Mouse (Mus musculus): ENCODE measurements around the gene Surf1. TPM values are rescaled to one million over a fixed set of nuclear protein-coding genes. Genes with fewer than 3 reads are reported as not detected.

Surf1 gene
- polyA plus RNA-seq (2015; fragmentation: Illumina TruSeq; extraction: RNeasy Lipid Tissue Mini Kit (QIAGEN cat#74804); ENCODE audit: insufficient read depth, low replicate concordance), result 103 TPM

GRCm38 (mm10) chr2:26915927-26916728, at the start of gene Surf1, which contains the start of gene Surf2:
Surf1 (minus strand) TSS chr2:26916530.
Surf2 (plus strand) TSS chr2:26916367.

GRCm38 (mm10) chr2:26963923-26964723, 47.8 kb upstream of the Surf1 start, which contains the start of gene Rexo4:
Rexo4 (minus strand) TSS chr2:26964386.

GRCm38 (mm10) chr2:26933304-26934055, 17.1 kb upstream of the Surf1 start, which contains the start of the genes Surf4 and Stkld1:
Surf4 (minus strand) TSS chr2:26933928.
Stkld1 (plus strand) TSS chr2:26934047.

GRCm38 (mm10) chr2:26910124-26910993, 6.0 kb downstream of the Surf1 start, which contains the start of the genes Med22 and Rpl7a:
Med22 (minus strand) TSS chr2:26910677.
Rpl7a (plus strand) TSS chr2:26910764.

GRCm38 (mm10) chr2:26902467-26903220, 13.7 kb downstream of the Surf1 start, which contains the start of gene Surf6:
Surf6 (minus strand) TSS chr2:26902879.

GRCm38 (mm10) chr2:26864879-26865278, 51.5 kb downstream of the Surf1 start, which contains the start of gene Abo:
Abo (minus strand) TSS chr2:26864979.

Other genes with a start within 250 kb of the Surf1 start
- gene Lcn4, start 245.2 kb downstream of the Surf1 start, polyA plus RNA-seq (2015; fragmentation: Illumina TruSeq; extraction: RNeasy Lipid Tissue Mini Kit (QIAGEN cat#74804); ENCODE audit: insufficient read depth, low replicate concordance), result 7.0 TPM
- not detected for gene Abo, start 51.6 kb downstream of the Surf1 start, polyA plus RNA-seq (2015; fragmentation: Illumina TruSeq; extraction: RNeasy Lipid Tissue Mini Kit (QIAGEN cat#74804); ENCODE audit: insufficient read depth, low replicate concordance)
- gene Surf6, start 13.7 kb downstream of the Surf1 start, polyA plus RNA-seq (2015; fragmentation: Illumina TruSeq; extraction: RNeasy Lipid Tissue Mini Kit (QIAGEN cat#74804); ENCODE audit: insufficient read depth, low replicate concordance), result 33.4 TPM
- gene Med22, start 5.9 kb downstream of the Surf1 start, polyA plus RNA-seq (2015; fragmentation: Illumina TruSeq; extraction: RNeasy Lipid Tissue Mini Kit (QIAGEN cat#74804); ENCODE audit: insufficient read depth, low replicate concordance), result 19.2 TPM
- gene Rpl7a, start 5.8 kb downstream of the Surf1 start, polyA plus RNA-seq (2015; fragmentation: Illumina TruSeq; extraction: RNeasy Lipid Tissue Mini Kit (QIAGEN cat#74804); ENCODE audit: insufficient read depth, low replicate concordance), result 923 TPM
- gene Surf2, start 163 bp downstream of the Surf1 start, polyA plus RNA-seq (2015; fragmentation: Illumina TruSeq; extraction: RNeasy Lipid Tissue Mini Kit (QIAGEN cat#74804); ENCODE audit: insufficient read depth, low replicate concordance), result 63.0 TPM
- gene Surf4, start 17.4 kb upstream of the Surf1 start, polyA plus RNA-seq (2015; fragmentation: Illumina TruSeq; extraction: RNeasy Lipid Tissue Mini Kit (QIAGEN cat#74804); ENCODE audit: insufficient read depth, low replicate concordance), result 68.3 TPM
- gene Stkld1, start 17.5 kb upstream of the Surf1 start, polyA plus RNA-seq (2015; fragmentation: Illumina TruSeq; extraction: RNeasy Lipid Tissue Mini Kit (QIAGEN cat#74804); ENCODE audit: insufficient read depth, low replicate concordance), result 0.40 TPM
- 108 TPM for gene Rexo4, start 47.9 kb upstream of the Surf1 start, polyA plus RNA-seq (2015; fragmentation: Illumina TruSeq; extraction: RNeasy Lipid Tissue Mini Kit (QIAGEN cat#74804); ENCODE audit: insufficient read depth, low replicate concordance)
- 0.75 TPM for gene Adamts13, start 56.9 kb upstream of the Surf1 start, polyA plus RNA-seq (2015; fragmentation: Illumina TruSeq; extraction: RNeasy Lipid Tissue Mini Kit (QIAGEN cat#74804); ENCODE audit: insufficient read depth, low replicate concordance)
- 32.7 TPM for gene Cacfd1, start 93.4 kb upstream of the Surf1 start, polyA plus RNA-seq (2015; fragmentation: Illumina TruSeq; extraction: RNeasy Lipid Tissue Mini Kit (QIAGEN cat#74804); ENCODE audit: insufficient read depth, low replicate concordance)
- gene Slc2a6, start 111.5 kb upstream of the Surf1 start, polyA plus RNA-seq (2015; fragmentation: Illumina TruSeq; extraction: RNeasy Lipid Tissue Mini Kit (QIAGEN cat#74804); ENCODE audit: insufficient read depth, low replicate concordance), result 2.7 TPM
- gene Mymk, start 155.6 kb upstream of the Surf1 start, polyA plus RNA-seq (2015; fragmentation: Illumina TruSeq; extraction: RNeasy Lipid Tissue Mini Kit (QIAGEN cat#74804); ENCODE audit: insufficient read depth, low replicate concordance), result 0.54 TPM
- 10.1 TPM for gene Adamtsl2, start 162.8 kb upstream of the Surf1 start, polyA plus RNA-seq (2015; fragmentation: Illumina TruSeq; extraction: RNeasy Lipid Tissue Mini Kit (QIAGEN cat#74804); ENCODE audit: insufficient read depth, low replicate concordance)
- not detected for gene Fam163b, start 226.0 kb upstream of the Surf1 start, polyA plus RNA-seq (2015; fragmentation: Illumina TruSeq; extraction: RNeasy Lipid Tissue Mini Kit (QIAGEN cat#74804); ENCODE audit: insufficient read depth, low replicate concordance)
- gene Dbh, start 248.7 kb upstream of the Surf1 start, polyA plus RNA-seq (2015; fragmentation: Illumina TruSeq; extraction: RNeasy Lipid Tissue Mini Kit (QIAGEN cat#74804); ENCODE audit: insufficient read depth, low replicate concordance), result not detected

Data from spleen, adult 10 weeks (tissue).